Mouse (Mus musculus) CH12.LX (cell line): ENCODE measurements around the gene Uba5. TPM values are rescaled to one million over a fixed set of nuclear protein-coding genes. Genes with fewer than 3 reads are reported as not detected.

Source experiments
- DNase-seq: peaks from one replicate; pipeline ENCODE4 v3.0.0-alpha.2; 2013; ENCODE audit errors: extremely low read depth
- H3K27ac ChIP-seq: 2 replicates; pipeline ENCODE4 v1.5.1; 2012; ENCODE audit warnings: low read depth, mild to moderate bottlenecking, control low read depth, moderate library complexity; ENCODE audit not compliant: insufficient read depth
- H3K27me3 ChIP-seq: replicated peaks from 2 replicates; pipeline ENCODE3; 2012; ENCODE audit warnings: inconsistent platforms
- H3K36me3 ChIP-seq, 2 experiments: replicated peaks in 1 of 2; 2 replicates each; pipeline versions ENCODE3 to v1.6.1; 2012; ENCODE audit warnings: inconsistent platforms in 1 of 2, low read length in 1 of 2, mild to moderate bottlenecking in 1 of 2, mixed read lengths in 1 of 2, moderate library complexity in 1 of 2; ENCODE audit not compliant: control insufficient read depth in 1 of 2, insufficient read depth in 1 of 2
- H3K4me1 ChIP-seq, 2 experiments: 2 replicates each; pipeline ENCODE4 v1.6.1; 2012; ENCODE audit warnings: inconsistent platforms in 1 of 2, moderate library complexity in 1 of 2; ENCODE audit not compliant: insufficient read depth in 2 of 2, control insufficient read depth in 1 of 2
- H3K4me2 ChIP-seq: 2 replicates; pipeline ENCODE4 v1.6.1; 2012; ENCODE audit warnings: low read depth, mild to moderate bottlenecking, control low read depth; ENCODE audit not compliant: poor library complexity, insufficient read depth, severe bottlenecking
- H3K4me3 ChIP-seq, 3 experiments: fragments of 150-350 bp in 1 of 3; sonication (generic) in 1 of 3; replicated peaks in 1 of 3; 2 replicates each; pipeline versions ENCODE3 to v1.5.1; 2011 to 2012; ENCODE audit warnings: low read depth in 2 of 3, low read length in 2 of 3, mild to moderate bottlenecking in 2 of 3, moderate library complexity in 2 of 3, control low read depth in 1 of 3, improper control_type of control experiment in 1 of 3, inconsistent platforms in 1 of 3, mixed read lengths in 1 of 3; ENCODE audit not compliant: poor library complexity in 1 of 3
- H3K79me2 ChIP-seq: replicated peaks from 2 replicates; pipeline ENCODE4 v1.6.1; 2012; ENCODE audit warnings: mild to moderate bottlenecking, moderate library complexity; ENCODE audit not compliant: control insufficient read depth, poor library complexity, insufficient read depth, severe bottlenecking; ENCODE audit errors: extremely low read depth
- H3K9ac ChIP-seq: 2 replicates; pipeline ENCODE4 v1.6.1; 2012; ENCODE audit warnings: low read depth, mild to moderate bottlenecking, control low read depth, moderate library complexity; ENCODE audit not compliant: insufficient read depth
- H3K9me3 ChIP-seq: replicated peaks from 2 replicates; pipeline ENCODE3; 2012; ENCODE audit warnings: low read length, inconsistent platforms, mixed read lengths
- BHLHE40 ChIP-seq: IDR thresholded peaks from 2 replicates; pipeline ENCODE4 v1.6.1; 2011; ENCODE audit warnings: mild to moderate bottlenecking, low read depth, low read length, improper control_type of control experiment
- CHD1 ChIP-seq: IDR thresholded peaks from 2 replicates; pipeline ENCODE4 v1.6.1; 2012; ENCODE audit warnings: low read depth, low read length, improper control_type of control experiment, inconsistent platforms
- CTCF ChIP-seq, 2 experiments: IDR thresholded peaks in 1 of 2; conservative IDR thresholded peaks in 1 of 2; 2 replicates each; pipeline ENCODE4 v1.5.1; 2011 to 2012; ENCODE audit warnings: low read depth in 2 of 2, low read length in 2 of 2, improper control_type of control experiment in 1 of 2, inconsistent platforms in 1 of 2, mild to moderate bottlenecking in 1 of 2, moderate library complexity in 1 of 2
- ELF1 ChIP-seq: IDR thresholded peaks from 2 replicates; pipeline ENCODE4 v1.6.1; 2014; ENCODE audit warnings: low read depth, mild to moderate bottlenecking, inconsistent platforms, low read length, improper control_type of control experiment
- GABPA ChIP-seq: IDR thresholded peaks from 2 replicates; pipeline ENCODE4 v1.6.1; 2012; ENCODE audit warnings: low read depth, low read length, improper control_type of control experiment, inconsistent platforms; ENCODE audit not compliant: insufficient replicate concordance
- IRF4 ChIP-seq: IDR thresholded peaks from 2 replicates; pipeline ENCODE4 v1.6.1; 2014; ENCODE audit warnings: low read depth, mild to moderate bottlenecking, inconsistent platforms, low read length, improper control_type of control experiment
- JUN ChIP-seq: IDR thresholded peaks from 2 replicates; pipeline ENCODE4 v1.6.1; 2011; ENCODE audit warnings: low read depth, mild to moderate bottlenecking, low read length, improper control_type of control experiment, moderate library complexity; ENCODE audit not compliant: insufficient read depth
- MAFK ChIP-seq: IDR thresholded peaks from 2 replicates; pipeline ENCODE4 v1.6.1; 2011; ENCODE audit warnings: low read length, improper control_type of control experiment; ENCODE audit not compliant: insufficient replicate concordance
- MEF2A ChIP-seq: IDR thresholded peaks from 2 replicates; pipeline ENCODE4 v1.6.1; 2014; ENCODE audit warnings: low read depth, mild to moderate bottlenecking, inconsistent platforms, low read length, improper control_type of control experiment, borderline replicate concordance
- MYC ChIP-seq: IDR thresholded peaks from 2 replicates; pipeline ENCODE4 v1.6.1; 2011; ENCODE audit warnings: low read depth, mild to moderate bottlenecking, improper control_type of control experiment, low read length
- NRF1 ChIP-seq: IDR thresholded peaks from 2 replicates; pipeline ENCODE4 v1.6.1; 2014; ENCODE audit warnings: low read depth, mild to moderate bottlenecking, inconsistent platforms, low read length, improper control_type of control experiment, moderate library complexity
- POLR2AphosphoS2 ChIP-seq: IDR thresholded peaks from 2 replicates; pipeline ENCODE4 v1.6.1; 2011; ENCODE audit warnings: low read depth, low read length, improper control_type of control experiment
- RCOR1 ChIP-seq: conservative IDR thresholded peaks from 2 replicates; pipeline ENCODE4 v1.6.1; 2012; ENCODE audit warnings: low read depth, mild to moderate bottlenecking, inconsistent platforms, low read length, improper control_type of control experiment
- SIN3A ChIP-seq: IDR thresholded peaks from 2 replicates; pipeline ENCODE4 v1.6.1; 2012; ENCODE audit warnings: low read length, improper control_type of control experiment, inconsistent platforms
- SMC3 ChIP-seq: IDR thresholded peaks from 2 replicates; pipeline ENCODE4 v1.6.1; 2011; ENCODE audit warnings: low read depth, low read length, improper control_type of control experiment
- TCF12 ChIP-seq: IDR thresholded peaks from 2 replicates; pipeline ENCODE4 v1.6.1; 2014; ENCODE audit warnings: low read depth, mild to moderate bottlenecking, inconsistent platforms, low read length, improper control_type of control experiment
- UBTF ChIP-seq: IDR thresholded peaks from 2 replicates; pipeline ENCODE4 v1.6.1; 2012; ENCODE audit warnings: low read depth, mild to moderate bottlenecking, inconsistent platforms, low read length, improper control_type of control experiment, moderate library complexity
- USF2 ChIP-seq: conservative IDR thresholded peaks from 2 replicates; pipeline ENCODE4 v1.6.1; 2011; ENCODE audit warnings: low read depth, low read length, improper control_type of control experiment
- ZC3H11A ChIP-seq: IDR thresholded peaks from 2 replicates; pipeline ENCODE4 v1.6.1; 2012; ENCODE audit warnings: low read depth, mild to moderate bottlenecking, inconsistent platforms, low read length, improper control_type of control experiment
- dilution Hi-C: fragments of 300-500 bp; cut with MboI; formaldehyde crosslinking; loops from 2 replicates; pipeline ENCODE4 v1.14.3; 2020; ENCODE audit warnings: low sequenced_read_pairs; ENCODE audit not compliant: extremely low pct_unique_long_range_greater_than_20kb, extremely low pct_ligation_motif_present
- in situ Hi-C: fragments of 300-500 bp; cut with MboI; formaldehyde crosslinking; loops from 3 replicates; pipeline ENCODE4 v1.14.3; 2019; ENCODE audit warnings: low sequenced_read_pairs, low pct_ligation_motif_present, low pct_unique_long_range_greater_than_20kb, mixed read lengths
- polyA plus RNA-seq: library from polyadenylated mRNA; unstranded; fragments of >175 nt; gene quantifications from 2 replicates; pipeline ENCODE4 v1.2.1, GENCODE M21; 2012; ENCODE audit warnings: low read depth; ENCODE audit not compliant: insufficient read length
- total RNA-seq, 2 experiments: library from RNA; depleted of rRNA; stranded (reverse); fragments of 300-350 nt in 1 of 2; fragments of >200 nt in 1 of 2; gene quantifications; 2 replicates each; pipeline ENCODE4 v1.2.3; 2012 to 2014

The Uba5 gene
- total and polyA plus RNA-seq, 3 experiments: 24.0 to 33.4 (median 29.3) TPM

DNA sequence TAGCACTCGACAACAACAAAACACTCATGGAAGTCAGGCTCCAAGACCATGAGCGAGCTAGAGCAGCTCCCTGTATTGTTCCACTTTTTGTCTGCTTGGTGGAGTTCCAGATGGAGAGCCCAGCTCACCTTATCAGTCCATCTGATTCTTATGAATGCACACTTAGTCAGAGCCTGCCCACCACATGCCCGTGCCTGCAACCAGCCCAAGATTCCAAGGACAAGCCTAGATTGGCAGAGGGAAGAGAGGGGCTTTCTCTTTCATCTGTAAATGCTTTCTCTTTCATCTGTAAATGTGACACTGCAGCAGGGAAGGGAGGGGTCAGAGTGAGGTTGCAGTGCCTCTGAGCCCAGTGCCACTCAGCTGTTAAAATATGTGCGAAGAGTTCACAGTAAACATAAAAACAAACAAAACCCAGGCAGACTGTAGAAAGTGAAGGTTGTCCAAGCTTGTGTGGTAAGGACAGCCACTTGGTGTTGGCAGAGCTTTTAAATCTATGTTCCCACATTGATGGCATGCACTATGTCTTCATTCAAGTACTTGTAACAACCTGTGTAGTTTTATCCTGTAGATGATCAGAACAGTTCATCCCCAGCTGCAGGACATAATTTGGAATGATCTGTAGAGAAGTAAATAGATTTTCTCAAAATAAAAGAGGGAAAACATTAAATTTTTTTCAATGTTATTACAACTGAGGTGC is 22.9 kb upstream of the Uba5 start:
- DNase-seq: no peak
- Histone ChIP-seq H3K4me3 (no peak overlapping the region), H3K36me3 (peaks cover 12 to 50% of the 10 kb centered on the region in 2 experiments), H3K9ac (no peak overlapping the region), H3K27me3 (no peaks in the 10 kb centered on the region), H3K4me1 (no peaks in the 10 kb centered on the region), H3K9me3 (no peaks in the 10 kb centered on the region), H3K79me2 (no peaks in the 10 kb centered on the region), H3K27ac (no peak overlapping the region), H3K4me2 (no peak overlapping the region)
- in situ Hi-C loops (no loop called here), dilution Hi-C loops (no loop called here)
- TF ChIP-seq NRF1 (no peak), JUN (no peak), CHD1 (no peak), RCOR1 (no peak), ELF1 (no peak), CTCF (conservative IDR thresholded peaks at IDR 0.05 in 1 of 2, IDR thresholded peaks at IDR 0.05 in 1 of 2; ENCODE audit: low read depth in 2 of 2, low read length in 2 of 2) (no peak), POLR2AphosphoS2 (no peak), MYC (no peak), BHLHE40 (no peak), ZC3H11A (no peak), GABPA (no peak), UBTF (no peak), USF2 (no peak)

- Histone ChIP-seq H3K9me3 (no peaks in the 10 kb centered on the region), H3K4me3 (no peak overlapping the region), H3K27ac (no peak overlapping the region), H3K9ac (no peak overlapping the region), H3K79me2 (no peaks in the 10 kb centered on the region), H3K36me3 (peaks cover 17 to 65% of the 10 kb centered on the region in 2 experiments)
- dilution Hi-C loops: no loop called here
- DNase-seq: no peak
- no peak for TF ChIP-seq POLR2AphosphoS2
- no peak for TF ChIP-seq MEF2A
- no peak for TF ChIP-seq TCF12
- TF ChIP-seq IRF4: no peak
- no peak for TF ChIP-seq SMC3
- TF ChIP-seq GABPA: no peak
- no peak for TF ChIP-seq SIN3A
- no peak for TF ChIP-seq CHD1
- TF ChIP-seq BHLHE40: no peak
- TF ChIP-seq MAFK: no peak
- TF ChIP-seq, all 38 proteins: peak for 0
- Histone ChIP-seq H3K4me2 (no peak overlapping the region), H3K27me3 (no peaks in the 10 kb centered on the region), H3K4me1 (no peaks in the 10 kb centered on the region)
- in situ Hi-C loops: no loop called here
Measured at GRCm38 (mm10) chr9:104080038-104080437, 17.1 kb upstream of the Uba5 start.
